Mouse (Mus musculus) gastrocnemius, postnatal 25 days (tissue): ENCODE results near the gene Fbxo6. TPM values are rescaled to one million over a fixed set of nuclear protein-coding genes. Genes with fewer than 3 reads are reported as not detected.
"Not testable (repeated sequence)": the region's sequence is repeated elsewhere in the genome, so short reads cannot be mapped to it uniquely, and the experiment has no call there.

Experiments
- DNase-seq: peaks from one replicate; pipeline ENCODE4 v3.0.0; 2022
- long read RNA-seq, 2 experiments: library from polyadenylated mRNA; stranded (forward); transcript quantifications; one replicate each; pipeline ENCODE4 v2.0.0; 2021
- total RNA-seq, 2 experiments: library from RNA; stranded (reverse); gene quantifications; 1 replicate in 1 of 2; 2 replicates in 1 of 2; pipeline ENCODE4 v1.2.3; 2021

Fbxo6 gene
- 10 to 100 TPM; 28.8 to 29.8 TPM for total RNA-seq
- long read RNA-seq, experiment 1, transcript Fbxo6-201 (6 exons, 1,346 nt) = minor isoform, 18 of 50 reads
- long read RNA-seq, experiment 1, transcript Fbxo6-202 (6 exons, 1,163 nt) = minor isoform, 7 of 50 reads
- long read RNA-seq, experiment 1, transcript Fbxo6-206 (6 exons, 811 nt) = major isoform, 21 of 50 reads
- long read RNA-seq, experiment 1, partial matches to known transcripts = 1 of 50 reads
- long read RNA-seq, experiment 1, other reads (novel, unspliced or antisense) = 2 of 50 reads
- long read RNA-seq, experiment 2, transcript Fbxo6-201 (6 exons, 1,346 nt) = minor isoform, 13 of 49 reads
- long read RNA-seq, experiment 2, transcript Fbxo6-206 (6 exons, 811 nt) = major isoform, 26 of 49 reads
- long read RNA-seq, experiment 2, transcript Fbxo6-202 (6 exons, 1,163 nt) = minor isoform, 5 of 49 reads
- long read RNA-seq, experiment 2, partial matches to known transcripts = 0 of 49 reads
- long read RNA-seq, experiment 2, other reads (novel, unspliced or antisense) = 4 of 49 reads

DNA sequence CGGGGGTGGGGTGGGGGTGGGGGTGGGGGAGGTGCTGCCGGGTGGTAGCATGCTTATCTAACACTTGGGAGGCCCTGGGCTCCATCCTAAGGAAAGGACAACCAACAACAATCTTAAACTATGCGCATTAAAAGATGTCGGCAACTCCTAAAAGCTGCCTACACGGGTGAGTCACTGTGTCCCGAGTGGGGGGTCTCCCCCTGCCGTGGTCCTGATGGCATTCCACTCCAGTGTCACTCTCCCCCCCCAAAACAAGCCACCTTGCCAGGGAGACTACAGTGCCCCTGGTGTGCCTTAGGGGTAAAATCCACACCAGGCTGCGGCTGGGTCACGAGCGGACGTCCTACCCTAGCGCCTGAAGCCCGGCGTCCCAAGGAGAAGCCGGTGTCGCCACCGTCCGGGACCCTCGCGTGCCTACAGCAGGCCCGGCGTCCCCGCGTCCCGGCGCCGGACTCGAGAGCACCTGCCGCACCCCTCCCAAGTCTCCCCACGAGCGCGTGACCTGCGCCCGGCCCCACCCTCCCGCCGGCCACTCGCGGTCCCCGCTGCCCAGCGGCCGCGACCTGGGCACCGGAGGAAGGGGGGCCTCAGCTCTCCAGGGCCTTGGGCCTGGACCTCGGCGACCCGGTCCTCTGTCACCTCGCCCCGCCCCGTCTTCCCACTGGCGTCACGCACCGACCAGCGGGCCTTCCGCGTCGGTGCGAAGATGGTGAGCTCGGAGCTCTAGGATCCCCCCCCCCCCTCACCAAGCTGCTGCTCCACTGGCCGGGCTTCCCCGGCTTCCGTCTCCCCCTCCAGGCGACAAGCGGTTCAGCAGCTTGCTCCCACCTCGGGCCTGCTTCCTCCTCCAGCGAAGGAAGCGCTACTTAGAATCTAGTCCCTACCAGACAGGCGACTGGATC lies at the start of gene Fbxo6:
Fbxo6 (minus strand) TSS at position 874 of the 902 bp plus-strand sequence.
- peak; percentile 91 for DNase-seq

DNA sequence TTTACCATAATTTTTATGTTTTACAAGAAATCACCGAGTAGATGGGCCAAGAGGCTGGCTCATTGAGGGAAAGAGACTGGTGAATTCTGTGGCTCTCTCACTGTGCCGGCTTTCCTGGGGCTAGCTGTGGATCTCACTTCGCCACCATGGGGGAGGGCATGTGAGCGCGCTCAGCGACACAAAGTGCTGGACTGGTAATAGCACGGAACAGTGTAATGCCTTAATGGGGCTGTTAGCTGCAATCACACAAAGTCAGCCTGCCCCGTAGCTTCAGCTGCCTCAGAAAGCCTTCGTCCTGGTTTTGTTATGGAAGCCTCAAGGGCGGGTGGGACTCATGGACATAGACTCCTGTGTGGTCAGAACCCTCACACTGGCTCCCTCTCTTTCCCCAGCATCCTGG lies 46.8 kb upstream of the Fbxo6 start:
- no peak for DNase-seq

DNA sequence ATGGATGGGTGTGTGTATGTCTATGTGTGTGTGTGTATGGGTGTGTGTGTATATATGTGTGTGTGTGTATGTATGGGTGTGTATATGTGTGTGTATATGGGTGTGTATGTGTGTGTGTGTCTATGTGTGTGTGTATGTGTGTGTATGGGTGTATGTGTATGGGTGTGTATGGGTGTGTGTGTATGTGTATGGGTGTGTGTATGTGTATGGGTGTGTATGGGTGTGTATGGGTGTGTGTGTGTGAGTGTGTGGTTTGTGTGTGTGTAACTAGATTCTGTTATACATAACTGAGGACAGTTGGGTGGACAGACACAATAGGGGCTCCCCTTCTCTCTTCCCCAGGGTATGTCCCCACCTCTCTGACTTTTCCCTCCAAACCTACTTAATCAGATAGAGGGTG lies 42.5 kb upstream of the Fbxo6 start:
- no peak for DNase-seq

GRCm38 (mm10) chr4:148192707-148193245 lies 40.8 kb upstream of the Fbxo6 start:
- no peak for DNase-seq

GRCm38 (mm10) chr4:148188767-148189166 lies 36.8 kb upstream of the Fbxo6 start:
- not testable (repeated sequence) for DNase-seq

DNA sequence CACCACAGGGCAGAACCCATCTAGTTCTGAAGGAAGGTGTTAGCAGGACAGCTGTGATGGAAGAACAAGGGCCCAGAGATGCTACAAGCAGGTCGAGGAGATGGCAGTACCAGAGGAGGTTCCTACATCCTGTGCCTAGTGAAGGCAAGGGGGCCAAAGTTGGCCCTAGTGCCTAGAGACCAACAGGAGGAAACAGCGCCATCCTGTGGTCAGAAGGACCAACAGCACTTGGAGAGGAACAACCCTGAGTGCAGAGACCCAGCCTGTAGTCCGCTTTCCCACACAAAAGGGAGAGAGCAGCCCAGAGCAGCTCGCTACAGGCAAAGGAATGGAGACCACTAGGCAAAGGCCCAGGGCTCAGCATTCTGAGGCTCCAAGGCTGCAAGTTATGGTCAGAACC lies 33.9 kb upstream of the Fbxo6 start:
- no peak for DNase-seq

DNA sequence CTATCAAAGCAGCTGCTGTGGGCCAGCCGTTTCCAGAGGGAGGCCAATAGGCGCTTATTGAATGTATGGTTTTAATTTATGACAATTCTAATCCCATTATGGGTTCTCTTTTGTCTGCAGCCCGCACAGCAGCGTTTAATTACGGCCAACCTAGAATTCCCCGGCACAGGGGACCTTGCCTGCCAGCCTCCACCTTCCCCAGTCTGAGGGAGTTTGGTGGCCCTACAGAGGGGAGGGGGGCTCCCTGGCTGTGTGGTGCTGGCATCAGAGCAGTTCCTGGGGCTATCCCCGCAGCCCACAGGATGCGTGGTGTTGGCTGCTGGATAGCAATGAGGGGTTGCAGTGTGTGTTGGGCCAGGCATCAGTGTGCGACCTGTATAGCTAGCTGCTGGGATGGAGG lies 32.6 kb upstream of the Fbxo6 start:
- no peak for DNase-seq

DNA sequence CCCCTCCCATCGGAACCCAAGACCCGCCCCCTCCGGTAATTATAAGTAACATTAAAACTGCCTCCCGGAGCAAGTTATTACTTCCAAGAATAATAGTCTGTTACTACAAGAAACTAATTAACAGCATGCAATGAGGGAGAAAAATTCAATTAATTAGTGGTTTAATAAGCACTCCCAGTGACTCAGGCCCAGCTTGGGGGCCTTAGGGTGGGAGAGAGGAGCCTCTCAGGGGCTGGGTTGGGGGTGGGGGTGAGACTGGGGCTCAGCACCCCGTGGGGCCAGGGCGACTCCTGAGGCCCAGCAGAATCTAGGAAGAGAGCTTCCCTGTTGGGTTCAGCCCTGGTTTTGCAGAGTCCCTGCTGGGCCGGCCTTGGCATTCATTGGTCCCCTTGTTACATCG lies 30.4 kb upstream of the Fbxo6 start:
- no peak for DNase-seq

DNA sequence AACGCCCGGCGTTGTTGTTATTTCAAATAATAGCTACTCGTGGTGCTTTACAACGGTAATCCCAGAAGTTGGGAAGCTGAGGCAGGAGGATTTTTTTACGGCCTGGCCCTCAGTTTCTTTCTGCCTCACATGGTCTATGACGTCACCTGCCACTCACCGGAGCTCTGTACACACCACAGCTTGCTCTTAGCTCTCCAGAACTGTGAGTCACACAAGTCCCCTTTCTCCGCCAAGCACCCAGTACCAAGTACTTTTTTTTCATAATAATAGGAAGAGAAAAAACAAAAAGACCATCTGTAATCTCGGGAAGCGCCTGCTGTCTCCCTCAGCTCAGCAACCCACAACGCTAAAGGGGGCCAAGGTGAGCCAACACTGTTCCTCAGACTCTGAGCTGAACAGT lies 29.5 kb upstream of the Fbxo6 start:
- no peak for DNase-seq

DNA sequence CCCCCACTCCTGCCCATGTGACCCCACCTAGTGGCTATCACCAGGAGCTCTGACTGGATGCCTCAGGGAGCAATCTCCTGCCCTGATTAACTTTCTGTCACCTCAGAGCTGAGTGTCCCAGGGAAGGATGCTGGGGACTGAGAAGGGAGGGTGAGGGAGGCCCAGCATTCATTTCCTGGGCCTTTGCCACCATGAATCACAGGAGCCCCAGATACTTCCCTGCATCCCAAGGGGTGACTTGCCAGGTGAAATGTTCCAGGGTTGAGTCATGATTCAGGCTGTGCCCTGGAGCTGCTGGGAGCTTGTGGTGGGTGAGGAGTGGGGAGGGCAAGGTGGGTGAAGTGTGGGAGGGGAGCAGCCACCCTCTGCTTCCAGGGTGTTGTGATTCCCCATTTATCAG lies 25.8 kb upstream of the Fbxo6 start:
- DNase-seq = no peak

DNA sequence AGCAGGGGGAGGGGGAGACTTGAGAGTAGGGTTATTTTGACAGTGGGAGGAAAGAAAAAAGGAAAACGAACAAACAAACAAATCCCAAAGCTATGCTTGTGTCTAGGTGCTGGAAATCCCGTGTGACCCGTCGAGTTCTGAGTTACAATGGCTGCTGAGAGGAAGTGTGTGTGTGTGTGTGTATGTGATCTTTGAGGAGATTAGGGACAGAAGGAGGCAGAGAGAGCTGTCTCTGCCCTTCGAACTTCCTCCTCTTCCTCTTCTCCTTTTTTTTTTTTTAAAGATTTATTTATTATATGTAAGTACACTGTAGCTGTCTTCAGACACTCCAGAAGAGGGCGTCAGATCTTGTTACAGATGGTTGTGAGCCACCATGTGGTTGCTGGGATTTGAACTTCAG lies 24.7 kb upstream of the Fbxo6 start:
- DNase-seq = not testable (repeated sequence)

- no peak for DNase-seq
These were observed 22.5 kb upstream of the Fbxo6 start for GRCm38 (mm10) chr4:148174495-148174862.

- DNase-seq = no peak
These were observed 22.0 kb upstream of the Fbxo6 start for GRCm38 (mm10) chr4:148173811-148174494.

DNA sequence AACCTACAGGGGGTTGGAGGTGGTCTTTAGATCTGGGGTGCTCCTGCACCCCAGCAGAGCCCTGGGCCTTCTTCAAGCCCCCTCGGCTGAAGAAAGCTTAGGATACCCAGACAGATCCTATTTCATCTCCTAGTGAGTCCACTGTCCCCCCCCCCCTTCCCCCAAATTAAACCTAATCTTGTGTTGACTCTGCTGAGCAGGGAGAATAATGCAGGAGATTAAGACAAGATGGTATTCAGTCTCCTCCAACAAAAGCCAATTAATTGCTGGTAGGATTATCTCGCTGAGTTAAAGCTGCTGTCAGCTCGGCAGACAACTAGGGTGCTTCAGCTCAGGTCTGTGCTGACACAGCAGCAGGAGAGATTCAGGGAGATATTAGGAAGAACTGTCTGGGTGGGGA lies 19.3 kb upstream of the Fbxo6 start:
- no peak for DNase-seq

DNA sequence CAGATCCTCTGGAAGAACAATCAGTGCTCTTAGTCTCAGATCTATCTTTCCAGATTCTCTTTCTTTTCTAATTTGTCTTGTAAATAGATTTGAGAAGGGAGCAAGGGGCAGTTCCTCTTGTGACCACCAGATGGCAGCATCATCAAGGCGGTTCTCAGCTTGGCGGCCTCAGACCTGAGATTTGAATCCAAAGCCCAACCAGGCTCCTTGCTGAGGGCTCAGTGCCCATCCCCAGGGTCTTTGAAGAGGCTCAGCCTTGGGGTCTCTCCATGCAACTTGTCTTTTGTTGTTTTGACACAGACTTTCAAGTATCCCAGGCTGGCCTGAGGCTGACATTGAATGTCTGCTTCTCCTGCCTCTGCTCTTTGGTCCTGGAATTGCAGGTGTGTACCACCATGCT lies 18.9 kb upstream of the Fbxo6 start:
- no peak for DNase-seq

DNA sequence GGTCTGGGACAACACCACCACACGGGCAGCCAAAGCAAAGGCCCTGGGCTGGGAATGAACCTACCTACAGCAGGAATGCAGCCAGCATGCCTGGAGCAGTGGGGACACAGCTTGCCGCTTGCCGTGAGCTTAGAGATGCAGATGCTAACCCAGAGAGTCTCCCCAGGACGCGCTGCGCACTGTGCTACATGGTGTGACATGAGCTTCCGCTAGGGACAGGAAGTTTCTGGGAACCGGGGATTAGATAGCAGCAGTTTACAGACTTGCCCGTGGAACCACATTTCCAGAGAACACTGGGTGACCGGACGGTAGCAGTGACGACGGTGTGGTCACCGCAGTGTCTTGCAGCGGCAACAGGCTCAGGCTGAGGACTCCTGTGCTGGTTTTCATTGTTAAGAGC lies 17.6 kb upstream of the Fbxo6 start:
- no peak for DNase-seq

- no peak for DNase-seq
These were observed 16.3 kb upstream of the Fbxo6 start for GRCm38 (mm10) chr4:148168287-148168686.

DNA sequence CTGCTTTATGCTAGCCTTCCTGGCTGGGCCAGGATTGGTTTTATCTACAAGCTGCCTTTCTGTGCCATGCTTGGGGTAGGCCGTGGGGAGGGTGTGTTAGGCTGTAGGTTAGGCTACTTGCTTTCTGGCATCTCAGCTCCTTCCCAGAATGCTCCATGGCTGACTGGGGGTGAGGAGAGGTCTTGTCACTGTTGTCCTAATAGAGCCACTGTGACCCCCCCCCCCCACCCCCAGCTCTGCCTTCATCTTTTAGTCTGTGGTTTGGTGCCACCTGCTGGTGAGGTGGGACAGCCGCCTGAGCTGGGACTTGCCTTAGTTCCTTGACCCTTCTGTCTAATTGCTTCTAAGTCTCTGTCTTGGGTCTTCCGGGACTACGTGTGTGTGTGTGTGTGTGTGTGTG lies 15.0 kb upstream of the Fbxo6 start:
- no peak for DNase-seq

GRCm38 (mm10) chr4:148166431-148166830 lies 14.5 kb upstream of the Fbxo6 start:
- DNase-seq = no peak

DNA sequence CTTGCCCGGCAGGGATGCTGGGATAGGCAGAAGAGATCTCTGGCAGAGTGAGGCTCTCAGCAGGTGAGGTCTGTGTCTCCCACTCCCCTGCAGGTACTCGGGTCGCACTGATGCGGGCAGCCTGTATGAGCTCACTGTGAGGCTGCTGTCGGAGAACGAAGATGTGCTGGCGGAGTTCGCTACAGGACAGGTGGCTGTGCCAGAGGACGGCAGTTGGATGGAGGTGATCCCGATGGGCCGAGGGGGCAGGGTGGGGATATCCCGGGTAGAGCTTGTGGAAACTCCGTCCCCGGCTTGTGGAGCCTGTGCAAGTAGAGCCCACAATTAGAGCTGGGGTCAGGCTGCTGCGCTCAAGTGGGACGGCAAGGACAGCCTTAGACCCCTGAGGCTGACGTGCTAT lies 13.6 kb upstream of the Fbxo6 start:
- no peak for DNase-seq

DNA sequence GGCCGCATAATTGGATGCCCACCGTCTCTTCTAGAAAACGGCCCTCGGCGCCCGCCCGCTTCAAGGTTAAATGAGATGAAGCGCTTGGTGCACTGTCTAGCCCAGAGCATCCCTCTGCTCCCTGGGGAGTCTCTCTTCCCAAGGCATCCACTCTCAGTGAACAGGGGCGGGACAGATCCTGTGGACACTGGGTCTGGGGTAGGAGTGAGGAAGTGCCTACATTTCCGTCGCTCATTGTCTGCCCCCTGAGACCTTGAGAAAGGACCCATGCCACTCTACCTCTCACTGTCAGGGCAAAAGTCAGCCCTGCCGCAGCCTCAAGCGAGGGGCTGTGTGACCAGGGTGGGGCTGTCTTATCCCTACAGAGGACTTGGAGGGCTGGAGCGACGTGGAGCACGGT lies 12.5 kb upstream of the Fbxo6 start:
- no peak for DNase-seq

GRCm38 (mm10) chr4:148164002-148164439 lies 12.1 kb upstream of the Fbxo6 start:
- peak; percentile 75 for DNase-seq
